Mouse (Mus musculus) intestine, embryonic 14.5 days (tissue): ENCODE measurements at regions not wholly inside any gene's neighbourhood (a gene's known extent, or its start where the extent isn't known, plus 50 kb on each side); places are given as distances from the start of the nearest gene placed in this dataset.

ENCODE experiments used
- ATAC-seq: fragments of 200-750 bp; cut with Nextera tagmentation; replicated peaks from 2 replicates; pipeline ENCODE4 v1.8.0; 2017; ENCODE audit warnings: low read depth, moderate number of reproducible peaks, moderate TSS enrichment, moderate library complexity; ENCODE audit not compliant: low FRiP score, low TSS enrichment
- DNase-seq: peaks from one replicate; pipeline ENCODE4 v3.0.0-alpha.2; 2018; ENCODE audit warnings: low spot score
- H3K27ac ChIP-seq: fragments of 300-500 bp; sonication (generic); 2 replicates; pipeline ENCODE4 v1.5.1; 2014; ENCODE audit warnings: low read depth, mild to moderate bottlenecking, control low read depth
- H3K27me3 ChIP-seq: fragments of 300-500 bp; sonication (generic); replicated peaks from 2 replicates; pipeline ENCODE4 v1.6.1; 2014; ENCODE audit warnings: low read length, control low read depth; ENCODE audit not compliant: control insufficient read depth, insufficient read depth
- H3K36me3 ChIP-seq: fragments of 300-500 bp; sonication (generic); 2 replicates; pipeline ENCODE4 v1.6.1; 2014; ENCODE audit warnings: low read length, control low read depth; ENCODE audit not compliant: control insufficient read depth, insufficient read depth
- H3K4me1 ChIP-seq: fragments of 300-500 bp; sonication (generic); replicated peaks from 2 replicates; pipeline ENCODE4 v1.6.1; 2014; ENCODE audit warnings: low read length, control low read depth, mixed read lengths; ENCODE audit not compliant: control insufficient read depth, insufficient read depth
- H3K4me2 ChIP-seq: fragments of 300-500 bp; sonication (generic); 2 replicates; pipeline ENCODE4 v1.6.1; 2014; ENCODE audit warnings: low read length
- H3K4me3 ChIP-seq: fragments of 300-500 bp; sonication (generic); 2 replicates; pipeline ENCODE4 v1.5.1; 2014; ENCODE audit warnings: low read depth, low read length, control low read depth, mixed read lengths
- H3K9ac ChIP-seq: fragments of 300-500 bp; sonication (generic); 2 replicates; pipeline ENCODE4 v1.6.1; 2014; ENCODE audit warnings: mild to moderate bottlenecking, low read length
- H3K9me3 ChIP-seq: fragments of 300-500 bp; sonication (generic); 2 replicates; pipeline ENCODE4 v1.6.1; 2016; ENCODE audit warnings: low read length, control low read depth; ENCODE audit not compliant: control insufficient read depth
- WGBS: fragments of 180-500 bp; shearing (Covaris S2); extraction: QIAGEN DNeasy Blood & Tissue Kit; methylation state at CpG from one replicate; pipeline ENCODE4 v1.1.7; 2014; 5-methylcytosine and 5-hydroxymethylcytosine counted together

GRCm38 (mm10) chr10:68970521-68970920 lies 180.7 kb upstream of the Rhobtb1 start:
- Histone ChIP-seq H3K9ac (no peak overlapping the region), H3K4me1 (no peaks in the 10 kb centered on the region), H3K9me3 (no peaks in the 10 kb centered on the region), H3K27ac (no peak overlapping the region), H3K4me2 (no peak overlapping the region), H3K27me3 (no peaks in the 10 kb centered on the region), H3K4me3 (no peak overlapping the region), H3K36me3 (no peaks in the 10 kb centered on the region)
- DNase-seq: no peak
- ATAC-seq: no peak
- 87% methylated on average over 2 of the region's 2 CpGs for WGBS

- WGBS: 86% methylated on average over 7 of the region's 7 CpGs
- no peaks in the 10 kb centered on the region for H3K9me3 ChIP-seq
- ATAC-seq (no peak), DNase-seq (no peak)
- H3K36me3 ChIP-seq: no peaks in the 10 kb centered on the region
- no peak overlapping the region for H3K4me3 ChIP-seq
- no peaks in the 10 kb centered on the region for H3K27me3 ChIP-seq
- no peak overlapping the region for H3K9ac ChIP-seq
- H3K4me2 ChIP-seq: no peak overlapping the region
- no peaks in the 10 kb centered on the region for H3K4me1 ChIP-seq
- no peak overlapping the region for H3K27ac ChIP-seq
These were observed 176.5 kb upstream of the Rhobtb1 start for GRCm38 (mm10) chr10:68974771-68975170.

GRCm38 (mm10) chr10:68976443-68977025 lies 174.7 kb upstream of the Rhobtb1 start:
- no peaks in the 10 kb centered on the region for H3K36me3 ChIP-seq
- H3K4me1 ChIP-seq: no peaks in the 10 kb centered on the region
- H3K9ac ChIP-seq: no peak overlapping the region
- no peaks in the 10 kb centered on the region for H3K9me3 ChIP-seq
- no peak overlapping the region for H3K27ac ChIP-seq
- no peaks in the 10 kb centered on the region for H3K27me3 ChIP-seq
- ATAC-seq (no peak), DNase-seq (no peak)
- no peak overlapping the region for H3K4me2 ChIP-seq
- WGBS: 48% methylated on average over 10 of the region's 10 CpGs
- H3K4me3 ChIP-seq: no peak overlapping the region

GRCm38 (mm10) chr10:68978115-68978514 lies 173.1 kb upstream of the Rhobtb1 start:
- WGBS: 69% methylated on average over 4 of the region's 4 CpGs
- no peaks in the 10 kb centered on the region for H3K27me3 ChIP-seq
- ATAC-seq (no peak), DNase-seq (no peak)
- no peak overlapping the region for H3K4me3 ChIP-seq
- no peak overlapping the region for H3K9ac ChIP-seq
- H3K4me2 ChIP-seq: no peak overlapping the region
- no peaks in the 10 kb centered on the region for H3K4me1 ChIP-seq
- no peak overlapping the region for H3K27ac ChIP-seq
- H3K9me3 ChIP-seq: no peaks in the 10 kb centered on the region
- H3K36me3 ChIP-seq: no peaks in the 10 kb centered on the region

- no peak overlapping the region for H3K4me2 ChIP-seq
- H3K36me3 ChIP-seq: no peaks in the 10 kb centered on the region
- H3K9ac ChIP-seq: no peak overlapping the region
- 53% methylated on average over 7 of the region's 7 CpGs for WGBS
- no peak for DNase-seq
- ATAC-seq: no peak
- no peaks in the 10 kb centered on the region for H3K9me3 ChIP-seq
- no peaks in the 10 kb centered on the region for H3K27me3 ChIP-seq
- no peak overlapping the region for H3K4me3 ChIP-seq
- no peaks in the 10 kb centered on the region for H3K4me1 ChIP-seq
- no peak overlapping the region for H3K27ac ChIP-seq
These were observed 171.3 kb upstream of the Rhobtb1 start for GRCm38 (mm10) chr10:68979949-68980348.

- H3K27ac ChIP-seq: no peak overlapping the region
- no peaks in the 10 kb centered on the region for H3K4me1 ChIP-seq
- no peak overlapping the region for H3K4me3 ChIP-seq
- no peaks in the 10 kb centered on the region for H3K9me3 ChIP-seq
- no peak overlapping the region for H3K4me2 ChIP-seq
- 86% methylated on average over 8 of the region's 8 CpGs for WGBS
- H3K9ac ChIP-seq: no peak overlapping the region
- ATAC-seq (no peak), DNase-seq (no peak)
- H3K27me3 ChIP-seq: no peaks in the 10 kb centered on the region
- H3K36me3 ChIP-seq: no peaks in the 10 kb centered on the region
These were observed 168.9 kb upstream of the Rhobtb1 start for GRCm38 (mm10) chr10:68982288-68982687.

GRCm38 (mm10) chr10:68990584-68990983 lies 160.7 kb upstream of the Rhobtb1 start:
- Histone ChIP-seq H3K4me3 (no peak overlapping the region), H3K27ac (no peak overlapping the region), H3K9me3 (no peaks in the 10 kb centered on the region), H3K4me2 (no peak overlapping the region), H3K36me3 (no peaks in the 10 kb centered on the region), H3K4me1 (no peaks in the 10 kb centered on the region), H3K9ac (no peak overlapping the region), H3K27me3 (no peaks in the 10 kb centered on the region)
- DNase-seq (no peak), ATAC-seq (no peak)
- WGBS: 91% methylated on average over 6 of the region's 6 CpGs

GRCm38 (mm10) chr10:68999610-69000009 lies 151.6 kb upstream of the Rhobtb1 start:
- Histone ChIP-seq H3K9me3 (peaks cover 6% of the 10 kb centered on the region; the same call in 1 of the 2 replicates), H3K4me1 (no peaks in the 10 kb centered on the region), H3K27me3 (no peaks in the 10 kb centered on the region), H3K36me3 (no peaks in the 10 kb centered on the region), H3K9ac (no peak overlapping the region), H3K27ac (no peak overlapping the region), H3K4me3 (no peak overlapping the region), H3K4me2 (no peak overlapping the region)
- WGBS: 90% methylated on average over 6 of the region's 6 CpGs
- DNase-seq: no peak
- ATAC-seq: no peak

GRCm38 (mm10) chr10:69001654-69002435 lies 149.4 kb upstream of the Rhobtb1 start:
- H3K27ac ChIP-seq: no peak overlapping the region
- ATAC-seq (no peak), DNase-seq (no peak)
- no peak overlapping the region for H3K4me2 ChIP-seq
- H3K9ac ChIP-seq: no peak overlapping the region
- H3K4me1 ChIP-seq: no peaks in the 10 kb centered on the region
- H3K27me3 ChIP-seq: no peaks in the 10 kb centered on the region
- 86% methylated on average over 12 of the region's 12 CpGs for WGBS
- no peak overlapping the region for H3K4me3 ChIP-seq
- H3K9me3 ChIP-seq: peaks cover 6% of the 10 kb centered on the region; the same call in 1 of the 2 replicates
- no peaks in the 10 kb centered on the region for H3K36me3 ChIP-seq
